Mouse (Mus musculus) thymus, adult 2 months (tissue): ENCODE results near the gene Lrrc7.

Experiments used
- CTCF ChIP-seq: fragments of 200-500 bp; IDR thresholded peaks from 2 replicates; pipeline ENCODE4 v1.5.1; 2012; ENCODE audit warnings: mild to moderate bottlenecking, control low read depth, low read length, moderate library complexity, borderline replicate concordance; ENCODE audit not compliant: control insufficient read depth, poor library complexity, insufficient read depth; ENCODE audit errors: extremely low read depth
- POLR2A ChIP-seq: fragments of 200-500 bp; IDR thresholded peaks from 2 replicates; pipeline ENCODE4 v1.6.1; 2012; ENCODE audit warnings: mild to moderate bottlenecking, low read length, control low read depth, moderate library complexity; ENCODE audit not compliant: control insufficient read depth, poor library complexity, insufficient read depth; ENCODE audit errors: extremely low read depth

DNA sequence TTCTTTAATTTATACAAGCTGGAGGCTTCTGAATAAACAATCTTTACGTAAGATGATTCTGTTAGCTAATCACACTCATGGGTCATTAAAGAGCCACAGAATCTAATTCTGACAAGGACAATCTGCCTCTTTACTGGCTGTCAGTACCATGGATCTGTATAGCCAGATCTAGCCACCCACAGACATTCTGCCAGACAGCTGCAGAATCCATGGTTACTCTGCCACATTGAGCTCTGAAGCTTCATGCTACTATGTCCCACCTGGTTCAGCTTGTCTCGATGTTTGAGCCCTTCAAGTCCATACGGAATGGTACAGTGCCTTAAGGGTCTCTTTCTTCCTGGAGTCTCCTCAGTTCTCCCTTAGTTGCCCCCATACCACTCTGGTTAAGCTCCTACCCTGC is 470.4 kb downstream of the Lrrc7 start:
- TF ChIP-seq POLR2A = no peak
- no peak for TF ChIP-seq CTCF
